Mouse (Mus musculus): ENCODE results near the gene Ifnk. TPM values are rescaled to one million over a fixed set of nuclear protein-coding genes. Genes with fewer than 3 reads are reported as not detected.
A peak's percentile ranks its signal among the peaks of the same experiment; 100 is the strongest.

Gene Ifnk
- polyA plus RNA-seq, 1 experiment from 2014 or later = 0.36 TPM

- no peaks in the 10 kb centered on the region; the same call in 1 of the 2 replicates for H3K4me1 ChIP-seq (ENCODE audit: control insufficient read depth, insufficient read depth, low read length)
- 58% methylated on average over 12 of the region's 12 CpGs for WGBS
- DNase-seq (ENCODE audit: low spot score) = peak; percentile 36
- no peak overlapping the region for H3K4me2 ChIP-seq (ENCODE audit: low read depth, low read length)
- H3K9ac ChIP-seq (replicated peaks; ENCODE audit: low read length) = no peak overlapping the region
- H3K36me3 ChIP-seq (replicated peaks; ENCODE audit: control insufficient read depth, insufficient read depth, low read depth, low read length) = no peaks in the 10 kb centered on the region
- no peaks in the 10 kb centered on the region for H3K9me3 ChIP-seq (replicated peaks; ENCODE audit: control insufficient read depth, low read length)
- no peak for ATAC-seq (replicated peaks; ENCODE audit: insufficient number of reproducible peaks, low FRiP score, low TSS enrichment, low read depth)
- H3K27ac ChIP-seq (replicated peaks; ENCODE audit: low read depth, low read length) = no peak overlapping the region; the same call in 1 of the 2 replicates
- H3K27me3 ChIP-seq (ENCODE audit: control insufficient read depth, insufficient read depth, low read length) = no peaks in the 10 kb centered on the region
- no peak overlapping the region for H3K4me3 ChIP-seq (ENCODE audit: low read depth, low read length)
These were observed 8.3 kb upstream of the Ifnk start for GRCm38 (mm10) chr4:35143472-35144102.

- 94% methylated on average over 10 of the region's 10 CpGs for WGBS
- Histone ChIP-seq H3K9me3 (replicated peaks; ENCODE audit: control insufficient read depth, low read length) (no peaks in the 10 kb centered on the region), H3K36me3 (replicated peaks; ENCODE audit: control insufficient read depth, insufficient read depth, low read depth, low read length) (no peaks in the 10 kb centered on the region), H3K4me3 (ENCODE audit: low read depth, low read length) (no peak overlapping the region), H3K4me1 (ENCODE audit: control insufficient read depth, insufficient read depth, low read length) (no peaks in the 10 kb centered on the region; the same call in 1 of the 2 replicates), H3K4me2 (ENCODE audit: low read depth, low read length) (no peak overlapping the region), H3K9ac (replicated peaks; ENCODE audit: low read length) (no peak overlapping the region), H3K27me3 (ENCODE audit: control insufficient read depth, insufficient read depth, low read length) (no peaks in the 10 kb centered on the region), H3K27ac (replicated peaks; ENCODE audit: low read depth, low read length) (no peak overlapping the region)
- no peak for DNase-seq (ENCODE audit: low spot score)
- no peak for ATAC-seq (replicated peaks; ENCODE audit: insufficient number of reproducible peaks, low FRiP score, low TSS enrichment, low read depth)
These were observed 6.1 kb upstream of the Ifnk start for GRCm38 (mm10) chr4:35145726-35146125.

- DNase-seq (ENCODE audit: low spot score) (no peak), ATAC-seq (replicated peaks; ENCODE audit: insufficient number of reproducible peaks, low FRiP score, low TSS enrichment, low read depth) (no peak)
- Histone ChIP-seq H3K36me3 (replicated peaks; ENCODE audit: control insufficient read depth, insufficient read depth, low read depth, low read length) (no peaks in the 10 kb centered on the region), H3K4me3 (ENCODE audit: low read depth, low read length) (no peak overlapping the region), H3K9me3 (replicated peaks; ENCODE audit: control insufficient read depth, low read length) (no peaks in the 10 kb centered on the region), H3K27me3 (ENCODE audit: control insufficient read depth, insufficient read depth, low read length) (no peaks in the 10 kb centered on the region), H3K4me2 (ENCODE audit: low read depth, low read length) (no peak overlapping the region), H3K27ac (replicated peaks; ENCODE audit: low read depth, low read length) (no peak overlapping the region), H3K4me1 (ENCODE audit: control insufficient read depth, insufficient read depth, low read length) (no peaks in the 10 kb centered on the region; the same call in 1 of the 2 replicates), H3K9ac (replicated peaks; ENCODE audit: low read length) (no peak overlapping the region)
- WGBS = 93% methylated on average over 5 of the region's 5 CpGs
These were observed 5.3 kb upstream of the Ifnk start for GRCm38 (mm10) chr4:35146597-35146996.

- ATAC-seq (replicated peaks; ENCODE audit: insufficient number of reproducible peaks, low FRiP score, low TSS enrichment, low read depth) = no peak
- Histone ChIP-seq H3K27ac (replicated peaks; ENCODE audit: low read depth, low read length) (no peak overlapping the region), H3K9ac (replicated peaks; ENCODE audit: low read length) (no peak overlapping the region), H3K27me3 (ENCODE audit: control insufficient read depth, insufficient read depth, low read length) (no peaks in the 10 kb centered on the region), H3K36me3 (replicated peaks; ENCODE audit: control insufficient read depth, insufficient read depth, low read depth, low read length) (no peaks in the 10 kb centered on the region), H3K4me1 (ENCODE audit: control insufficient read depth, insufficient read depth, low read length) (no peaks in the 10 kb centered on the region; the same call in 1 of the 2 replicates), H3K4me2 (ENCODE audit: low read depth, low read length) (no peak overlapping the region), H3K9me3 (replicated peaks; ENCODE audit: control insufficient read depth, low read length) (no peaks in the 10 kb centered on the region), H3K4me3 (ENCODE audit: low read depth, low read length) (no peak overlapping the region)
- WGBS = 90% methylated on average over 4 of the region's 4 CpGs
- no peak for DNase-seq (ENCODE audit: low spot score)
These were observed 3.5 kb upstream of the Ifnk start for GRCm38 (mm10) chr4:35148326-35148725.

- Histone ChIP-seq H3K27me3 (ENCODE audit: control insufficient read depth, insufficient read depth, low read length) (no peaks in the 10 kb centered on the region), H3K36me3 (replicated peaks; ENCODE audit: control insufficient read depth, insufficient read depth, low read depth, low read length) (no peaks in the 10 kb centered on the region), H3K9me3 (replicated peaks; ENCODE audit: control insufficient read depth, low read length) (no peaks in the 10 kb centered on the region), H3K4me1 (ENCODE audit: control insufficient read depth, insufficient read depth, low read length) (no peaks in the 10 kb centered on the region), H3K4me2 (ENCODE audit: low read depth, low read length) (no peak overlapping the region), H3K4me3 (ENCODE audit: low read depth, low read length) (no peak overlapping the region), H3K9ac (replicated peaks; ENCODE audit: low read length) (no peak overlapping the region), H3K27ac (replicated peaks; ENCODE audit: low read depth, low read length) (no peak overlapping the region)
- WGBS = 83% methylated on average over 3 of the region's 3 CpGs
- no peak for ATAC-seq (replicated peaks; ENCODE audit: insufficient number of reproducible peaks, low FRiP score, low TSS enrichment, low read depth)
- DNase-seq (ENCODE audit: low spot score) = no peak
These were observed 1.1 kb upstream of the Ifnk start for GRCm38 (mm10) chr4:35150706-35151105.

- H3K27me3 ChIP-seq (ENCODE audit: control insufficient read depth, insufficient read depth, low read length) = no peaks in the 10 kb centered on the region
- ATAC-seq (replicated peaks; ENCODE audit: insufficient number of reproducible peaks, low FRiP score, low TSS enrichment, low read depth) = no peak
- DNase-seq (ENCODE audit: low spot score) = no peak
- no peak overlapping the region for H3K27ac ChIP-seq (replicated peaks; ENCODE audit: low read depth, low read length)
- H3K4me3 ChIP-seq (ENCODE audit: low read depth, low read length) = no peak overlapping the region
- no peaks in the 10 kb centered on the region for H3K9me3 ChIP-seq (replicated peaks; ENCODE audit: control insufficient read depth, low read length)
- 48% methylated on average over 3 of the region's 3 CpGs for WGBS
- no peaks in the 10 kb centered on the region for H3K36me3 ChIP-seq (replicated peaks; ENCODE audit: control insufficient read depth, insufficient read depth, low read depth, low read length)
- no peak overlapping the region for H3K9ac ChIP-seq (replicated peaks; ENCODE audit: low read length)
- H3K4me1 ChIP-seq (ENCODE audit: control insufficient read depth, insufficient read depth, low read length) = no peaks in the 10 kb centered on the region
- H3K4me2 ChIP-seq (ENCODE audit: low read depth, low read length) = no peak overlapping the region
These were observed 2.2 kb downstream of the Ifnk start for GRCm38 (mm10) chr4:35154051-35154450.

- Histone ChIP-seq H3K4me3 (ENCODE audit: low read depth, low read length) (peak overlapping the region; percentile 65), H3K27ac (replicated peaks; ENCODE audit: low read depth, low read length) (0 out of 2 replicates have a peak overlapping the region, but pooled peaks have one; percentile 52), H3K27me3 (ENCODE audit: control insufficient read depth, insufficient read depth, low read length) (no peaks in the 10 kb centered on the region), H3K9me3 (replicated peaks; ENCODE audit: control insufficient read depth, low read length) (no peaks in the 10 kb centered on the region), H3K9ac (replicated peaks; ENCODE audit: low read length) (peak overlapping the region; percentile 77), H3K36me3 (replicated peaks; ENCODE audit: control insufficient read depth, insufficient read depth, low read depth, low read length) (no peaks in the 10 kb centered on the region), H3K4me1 (ENCODE audit: control insufficient read depth, insufficient read depth, low read length) (no peaks in the 10 kb centered on the region), H3K4me2 (ENCODE audit: low read depth, low read length) (peak overlapping the region; percentile 46)
- DNase-seq (ENCODE audit: low spot score) (peak; percentile 74), ATAC-seq (replicated peaks; ENCODE audit: insufficient number of reproducible peaks, low FRiP score, low TSS enrichment, low read depth) (0 out of 2 replicates have a peak, but pooled peaks have one; percentile 21)
- 29% methylated on average over 20 of the region's 20 CpGs for WGBS
These were observed 3.5 kb downstream of the Ifnk start for GRCm38 (mm10) chr4:35155132-35155922.

- DNase-seq (ENCODE audit: low spot score) (peak; percentile 78), ATAC-seq (replicated peaks; ENCODE audit: insufficient number of reproducible peaks, low FRiP score, low TSS enrichment, low read depth) (peak; percentile 85)
- WGBS = 1% methylated on average over 26 of the region's 26 CpGs
- H3K27me3 ChIP-seq (ENCODE audit: control insufficient read depth, insufficient read depth, low read length) = no peaks in the 10 kb centered on the region
- peak overlapping the region; percentile 46 for H3K4me2 ChIP-seq (ENCODE audit: low read depth, low read length)
- H3K36me3 ChIP-seq (replicated peaks; ENCODE audit: control insufficient read depth, insufficient read depth, low read depth, low read length) = no peaks in the 10 kb centered on the region
- H3K4me1 ChIP-seq (ENCODE audit: control insufficient read depth, insufficient read depth, low read length) = no peaks in the 10 kb centered on the region
- peak overlapping the region; percentile 52 for H3K27ac ChIP-seq (replicated peaks; ENCODE audit: low read depth, low read length)
- H3K9me3 ChIP-seq (replicated peaks; ENCODE audit: control insufficient read depth, low read length) = no peaks in the 10 kb centered on the region
- H3K4me3 ChIP-seq (ENCODE audit: low read depth, low read length) = peak overlapping the region; percentile 65
- H3K9ac ChIP-seq (replicated peaks; ENCODE audit: low read length) = peak overlapping the region; percentile 77
These were observed 4.3 kb downstream of the Ifnk start for GRCm38 (mm10) chr4:35156149-35156611.

Data from embryonic facial prominence, embryonic 11.5 days (tissue).